Mouse (Mus musculus): Measurements from ENCODE around the gene Minpp1. TPM values are rescaled to one million over a fixed set of nuclear protein-coding genes. Genes with fewer than 3 reads are reported as not detected.

The Minpp1 gene
- polyA plus RNA-seq, 1 experiment from 2014 or later = 62.9 TPM

DNA sequence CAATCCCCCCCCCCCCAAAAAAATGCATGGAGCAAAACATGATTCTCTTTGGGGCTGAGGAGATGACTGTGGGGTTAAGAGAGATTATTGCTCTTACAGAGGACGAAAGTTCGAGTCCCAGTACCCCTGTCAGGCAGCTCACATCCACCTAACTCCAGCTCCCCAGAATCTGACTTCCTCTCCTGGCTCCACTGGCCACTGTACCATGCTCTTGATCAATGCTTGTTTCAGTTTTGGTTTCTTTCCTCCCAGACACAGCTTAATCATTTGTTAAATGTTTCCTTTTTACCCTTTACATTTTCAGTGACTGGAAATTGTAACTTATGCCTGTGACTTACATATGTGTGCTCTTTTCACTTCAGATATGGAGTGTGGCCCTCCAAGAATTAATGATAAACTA lies 5.4 kb downstream of the Minpp1 start:
- Histone ChIP-seq H3K4me1 (peaks cover 12% of the 10 kb centered on the region), H3K27ac (no peak overlapping the region), H3K9ac (no peak overlapping the region), H3K36me3 (peaks cover 15% of the 10 kb centered on the region; the same call in 1 of the 2 replicates), H3K9me3 (no peaks in the 10 kb centered on the region), H3K4me3 (no peak overlapping the region), H3K27me3 (no peaks in the 10 kb centered on the region), H3K4me2 (no peak overlapping the region)
- no peak for ATAC-seq (ENCODE audit: borderline replicate concordance, extremely low read depth, low FRiP score, low TSS enrichment)
- 86% methylated on average over 2 of the region's 2 CpGs for WGBS

DNA sequence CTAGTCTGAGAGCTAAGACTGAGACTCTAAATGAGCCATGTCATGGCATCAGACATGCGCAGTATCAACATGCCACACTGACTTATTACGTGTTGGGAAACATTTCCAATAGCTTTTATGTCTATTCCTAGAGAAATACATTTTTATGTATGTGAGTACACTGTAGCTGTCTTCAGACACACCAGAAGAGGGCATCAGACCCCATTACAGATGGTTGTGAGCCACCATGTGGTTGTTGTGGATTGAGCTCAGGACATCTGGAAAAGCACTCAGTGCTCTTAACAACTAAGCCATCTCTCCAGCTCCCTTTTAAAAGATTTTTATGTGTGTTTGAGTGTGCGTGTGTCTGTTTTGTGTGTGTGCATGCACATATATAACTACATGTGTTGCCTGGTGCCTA lies 6.8 kb downstream of the Minpp1 start:
- no peaks in the 10 kb centered on the region for H3K27me3 ChIP-seq
- H3K4me1 ChIP-seq = peaks cover 2% of the 10 kb centered on the region; the same call in 1 of the 2 replicates
- H3K27ac ChIP-seq = no peak overlapping the region
- peaks cover 16% of the 10 kb centered on the region; the same call in 1 of the 2 replicates for H3K36me3 ChIP-seq
- 96% methylated on average over 3 of the region's 3 CpGs for WGBS
- no peak overlapping the region for H3K4me2 ChIP-seq
- ATAC-seq (ENCODE audit: borderline replicate concordance, extremely low read depth, low FRiP score, low TSS enrichment) = no peak
- H3K9ac ChIP-seq = no peak overlapping the region
- H3K4me3 ChIP-seq = no peak overlapping the region
- H3K9me3 ChIP-seq = no peaks in the 10 kb centered on the region

DNA sequence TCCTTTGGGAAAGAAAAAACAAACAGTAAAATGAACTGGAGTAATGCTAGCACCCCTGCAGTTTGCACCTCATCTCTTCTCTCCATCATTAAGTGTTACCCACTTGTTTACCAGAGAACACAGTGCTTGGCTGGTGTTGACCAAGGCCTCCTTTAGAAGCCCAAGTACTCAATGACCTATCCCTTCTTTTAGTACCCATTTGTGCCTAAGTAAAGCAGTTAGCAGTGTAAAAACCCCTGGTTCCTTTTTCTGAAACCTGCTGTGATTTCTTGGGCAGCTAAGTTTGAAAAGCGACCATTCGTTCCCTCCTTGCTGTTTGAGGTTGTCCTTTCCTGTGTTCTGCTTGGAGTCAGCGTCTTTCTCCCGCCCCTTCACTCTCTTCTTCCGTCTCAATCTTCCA lies 7.4 kb downstream of the Minpp1 start:
- Histone ChIP-seq H3K4me2 (no peak overlapping the region), H3K9me3 (no peaks in the 10 kb centered on the region), H3K27ac (no peak overlapping the region), H3K4me3 (no peak overlapping the region), H3K27me3 (no peaks in the 10 kb centered on the region), H3K36me3 (peaks cover 19% of the 10 kb centered on the region; the same call in 1 of the 2 replicates), H3K9ac (no peak overlapping the region), H3K4me1 (no peaks in the 10 kb centered on the region)
- 87% methylated on average over 5 of the region's 5 CpGs for WGBS
- no peak for ATAC-seq (ENCODE audit: borderline replicate concordance, extremely low read depth, low FRiP score, low TSS enrichment)

- H3K4me2 ChIP-seq = no peak overlapping the region
- no peak for ATAC-seq (ENCODE audit: borderline replicate concordance, extremely low read depth, low FRiP score, low TSS enrichment)
- no peak overlapping the region for H3K4me3 ChIP-seq
- no peaks in the 10 kb centered on the region for H3K9me3 ChIP-seq
- peaks cover 23% of the 10 kb centered on the region; the same call in 1 of the 2 replicates for H3K36me3 ChIP-seq
- H3K9ac ChIP-seq = no peak overlapping the region
- WGBS = 83% methylated on average over 8 of the region's 8 CpGs
- H3K27me3 ChIP-seq = no peaks in the 10 kb centered on the region
- no peak overlapping the region for H3K27ac ChIP-seq
- no peaks in the 10 kb centered on the region for H3K4me1 ChIP-seq
These were observed 7.9 kb downstream of the Minpp1 start for GRCm38 (mm10) chr19:32493471-32493870.

DNA sequence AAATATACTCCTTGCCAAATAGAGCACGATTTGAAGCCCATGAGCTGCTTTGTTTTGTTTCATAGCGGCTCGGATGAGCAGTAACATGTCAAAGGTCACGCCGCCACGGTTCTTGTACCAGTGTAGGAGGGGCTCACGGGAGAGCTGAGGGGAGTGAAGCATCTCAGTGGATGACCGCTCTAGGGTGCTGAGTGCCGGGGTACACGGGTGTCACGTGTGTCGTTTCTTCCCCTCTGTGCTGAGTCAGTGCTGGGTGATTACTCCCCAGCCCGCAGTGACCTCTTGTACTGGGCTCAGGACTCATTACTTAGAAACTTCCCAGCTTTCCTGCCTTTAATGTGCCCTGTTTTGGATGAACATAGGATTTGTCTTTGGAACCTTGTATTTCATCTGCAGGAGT lies 9.0 kb downstream of the Minpp1 start:
- no peak overlapping the region for H3K4me2 ChIP-seq
- H3K4me1 ChIP-seq = no peaks in the 10 kb centered on the region
- no peaks in the 10 kb centered on the region for H3K9me3 ChIP-seq
- no peaks in the 10 kb centered on the region for H3K27me3 ChIP-seq
- peaks cover 28% of the 10 kb centered on the region for H3K36me3 ChIP-seq
- H3K9ac ChIP-seq = no peak overlapping the region
- WGBS = 88% methylated on average over 13 of the region's 13 CpGs
- H3K4me3 ChIP-seq = no peak overlapping the region
- H3K27ac ChIP-seq = no peak overlapping the region
- ATAC-seq (ENCODE audit: borderline replicate concordance, extremely low read depth, low FRiP score, low TSS enrichment) = no peak

GRCm38 (mm10) chr19:32495034-32495433 lies 9.5 kb downstream of the Minpp1 start:
- H3K9ac ChIP-seq = no peak overlapping the region
- H3K4me3 ChIP-seq = no peak overlapping the region
- no peaks in the 10 kb centered on the region for H3K4me1 ChIP-seq
- ATAC-seq (ENCODE audit: borderline replicate concordance, extremely low read depth, low FRiP score, low TSS enrichment) = no peak
- no peak overlapping the region for H3K27ac ChIP-seq
- H3K4me2 ChIP-seq = no peak overlapping the region
- no peaks in the 10 kb centered on the region for H3K27me3 ChIP-seq
- H3K36me3 ChIP-seq = peaks cover 28% of the 10 kb centered on the region
- H3K9me3 ChIP-seq = no peaks in the 10 kb centered on the region
- WGBS = 88% methylated on average over 11 of the region's 11 CpGs

DNA sequence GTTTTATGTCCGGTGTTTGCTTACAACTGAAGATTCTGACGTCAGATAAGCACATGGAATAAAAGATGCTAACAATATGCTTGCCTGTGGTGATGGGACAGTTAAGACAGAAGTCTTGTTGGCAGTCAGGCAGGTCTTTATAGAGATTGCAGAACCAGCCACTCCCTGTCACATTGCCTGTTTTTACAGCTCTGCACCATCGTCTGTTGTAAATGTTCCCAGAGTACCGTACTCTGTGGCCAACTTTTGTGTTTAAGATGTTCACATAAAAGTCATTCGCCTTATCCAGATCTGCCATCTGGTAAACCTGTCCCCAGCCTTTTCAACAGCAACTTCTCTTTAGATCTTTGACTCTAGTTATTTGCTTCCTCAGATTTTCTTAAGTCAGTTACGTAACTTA lies 11.8 kb downstream of the Minpp1 start:
- H3K9ac ChIP-seq = no peak overlapping the region
- WGBS = 79% methylated on average over 6 of the region's 6 CpGs
- no peaks in the 10 kb centered on the region for H3K9me3 ChIP-seq
- ATAC-seq (ENCODE audit: borderline replicate concordance, extremely low read depth, low FRiP score, low TSS enrichment) = no peak
- H3K4me3 ChIP-seq = no peak overlapping the region
- no peaks in the 10 kb centered on the region for H3K27me3 ChIP-seq
- H3K36me3 ChIP-seq = peaks cover 28% of the 10 kb centered on the region
- H3K4me2 ChIP-seq = no peak overlapping the region
- no peaks in the 10 kb centered on the region for H3K4me1 ChIP-seq
- no peak overlapping the region for H3K27ac ChIP-seq

DNA sequence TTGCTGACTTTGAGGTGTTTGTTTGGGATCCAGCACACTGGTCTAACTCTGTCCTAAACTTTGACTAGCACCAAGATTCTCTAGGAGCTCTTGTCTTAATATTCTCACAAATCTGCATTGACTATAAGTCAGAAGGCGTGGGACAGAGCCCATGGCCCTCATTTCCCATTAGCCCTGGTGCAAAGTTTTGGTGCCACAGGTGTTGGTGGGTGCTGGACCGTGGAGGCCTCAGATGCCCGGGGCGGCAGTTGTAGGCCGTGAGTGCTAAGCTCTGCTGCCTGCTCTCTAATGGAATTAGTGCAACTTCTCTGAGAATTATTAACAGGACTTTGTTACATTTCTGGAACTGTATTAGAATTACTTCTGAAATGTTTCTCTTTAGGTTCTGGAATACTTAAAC lies 12.4 kb downstream of the Minpp1 start:
- Histone ChIP-seq H3K27ac (no peak overlapping the region), H3K4me2 (no peak overlapping the region), H3K36me3 (peaks cover 24% of the 10 kb centered on the region), H3K4me1 (no peaks in the 10 kb centered on the region), H3K4me3 (no peak overlapping the region), H3K9ac (no peak overlapping the region), H3K27me3 (no peaks in the 10 kb centered on the region), H3K9me3 (no peaks in the 10 kb centered on the region)
- WGBS = 95% methylated on average over 5 of the region's 5 CpGs
- no peak for ATAC-seq (ENCODE audit: borderline replicate concordance, extremely low read depth, low FRiP score, low TSS enrichment)

GRCm38 (mm10) chr19:32501414-32501813 lies 15.8 kb downstream of the Minpp1 start:
- H3K36me3 ChIP-seq = peaks cover 13% of the 10 kb centered on the region
- H3K4me3 ChIP-seq = no peak overlapping the region
- H3K4me2 ChIP-seq = no peak overlapping the region
- H3K9ac ChIP-seq = no peak overlapping the region
- H3K9me3 ChIP-seq = no peaks in the 10 kb centered on the region
- H3K27ac ChIP-seq = no peak overlapping the region
- H3K27me3 ChIP-seq = no peaks in the 10 kb centered on the region
- 76% methylated on average over 6 of the region's 6 CpGs for WGBS
- ATAC-seq (ENCODE audit: borderline replicate concordance, extremely low read depth, low FRiP score, low TSS enrichment) = no peak
- no peaks in the 10 kb centered on the region for H3K4me1 ChIP-seq

DNA sequence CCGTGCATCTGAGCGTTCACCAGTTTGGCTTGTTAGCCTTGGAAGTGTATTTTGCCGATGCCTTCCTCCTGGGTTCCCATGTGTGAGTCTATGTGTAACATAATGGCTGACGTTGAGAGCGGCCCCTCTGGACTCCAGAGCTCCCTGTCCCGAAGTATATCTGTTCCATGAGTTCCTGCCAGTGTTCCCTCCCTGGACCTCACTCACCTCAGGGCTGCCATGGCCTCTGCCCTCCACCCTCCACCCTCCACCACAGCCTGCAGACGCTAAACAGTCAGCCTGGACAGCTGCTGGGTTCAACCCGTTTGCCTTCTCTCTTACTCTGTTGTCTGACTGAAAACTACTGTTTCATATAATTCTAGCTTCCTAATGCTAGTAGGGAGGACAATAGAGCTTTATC lies 20.5 kb downstream of the Minpp1 start:
- no peak overlapping the region for H3K4me2 ChIP-seq
- no peak overlapping the region for H3K27ac ChIP-seq
- no peaks in the 10 kb centered on the region for H3K4me1 ChIP-seq
- H3K9me3 ChIP-seq = no peaks in the 10 kb centered on the region
- H3K4me3 ChIP-seq = no peak overlapping the region
- H3K9ac ChIP-seq = no peak overlapping the region
- H3K27me3 ChIP-seq = no peaks in the 10 kb centered on the region
- 82% methylated on average over 8 of the region's 8 CpGs for WGBS
- H3K36me3 ChIP-seq = peaks cover 7% of the 10 kb centered on the region
- ATAC-seq (ENCODE audit: borderline replicate concordance, extremely low read depth, low FRiP score, low TSS enrichment) = no peak

- ATAC-seq (ENCODE audit: borderline replicate concordance, extremely low read depth, low FRiP score, low TSS enrichment) = no peak
- WGBS = 81% methylated on average over 5 of the region's 5 CpGs
- Histone ChIP-seq H3K27me3 (no peaks in the 10 kb centered on the region), H3K4me2 (no peak overlapping the region), H3K36me3 (peaks cover 10% of the 10 kb centered on the region), H3K9me3 (no peaks in the 10 kb centered on the region), H3K4me1 (no peaks in the 10 kb centered on the region), H3K4me3 (no peak overlapping the region), H3K9ac (no peak overlapping the region), H3K27ac (no peak overlapping the region)
These were observed 20.9 kb downstream of the Minpp1 start for GRCm38 (mm10) chr19:32506514-32506913.

DNA sequence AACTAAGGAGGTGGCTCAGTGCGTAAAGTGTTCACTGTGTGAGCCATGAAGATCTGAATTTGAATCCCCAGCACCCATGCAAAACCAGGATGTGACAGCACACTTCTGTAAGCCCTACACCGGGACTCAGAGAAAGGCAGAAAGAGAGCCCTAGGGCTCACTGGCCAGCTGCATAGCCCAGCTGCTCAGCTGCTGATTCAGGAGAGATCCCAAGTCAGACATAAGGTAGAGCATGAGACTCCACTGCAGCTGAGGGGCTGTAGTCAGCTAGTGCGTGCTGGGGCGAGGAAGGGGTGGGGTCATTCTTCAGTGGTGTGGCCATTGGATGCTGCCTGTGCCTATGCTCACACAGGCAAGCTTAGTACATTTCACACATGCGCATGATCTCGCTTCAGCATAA lies 21.5 kb downstream of the Minpp1 start:
- H3K4me1 ChIP-seq = no peaks in the 10 kb centered on the region
- no peak overlapping the region for H3K27ac ChIP-seq
- H3K4me2 ChIP-seq = no peak overlapping the region
- peaks cover 13% of the 10 kb centered on the region for H3K36me3 ChIP-seq
- no peaks in the 10 kb centered on the region for H3K27me3 ChIP-seq
- no peak overlapping the region for H3K9ac ChIP-seq
- no peak for ATAC-seq (ENCODE audit: borderline replicate concordance, extremely low read depth, low FRiP score, low TSS enrichment)
- 78% methylated on average over 6 of the region's 6 CpGs for WGBS
- no peaks in the 10 kb centered on the region for H3K9me3 ChIP-seq
- H3K4me3 ChIP-seq = no peak overlapping the region

GRCm38 (mm10) chr19:32507526-32507925 lies 22.0 kb downstream of the Minpp1 start:
- Histone ChIP-seq H3K27ac (no peak overlapping the region), H3K9me3 (no peaks in the 10 kb centered on the region), H3K4me1 (no peaks in the 10 kb centered on the region), H3K9ac (no peak overlapping the region), H3K4me2 (no peak overlapping the region), H3K36me3 (peaks cover 14% of the 10 kb centered on the region), H3K27me3 (no peaks in the 10 kb centered on the region), H3K4me3 (no peak overlapping the region)
- ATAC-seq (ENCODE audit: borderline replicate concordance, extremely low read depth, low FRiP score, low TSS enrichment) = no peak
- WGBS = 72% methylated on average over 9 of the region's 9 CpGs
